Mouse (Mus musculus): ENCODE results near the gene Kxd1. TPM values are rescaled to one million over a fixed set of nuclear protein-coding genes. Genes with fewer than 3 reads are reported as not detected.
A peak's percentile ranks its signal among the peaks of the same experiment; 100 is the strongest.

Gene Kxd1
- polyA plus RNA-seq, 1 experiment = 65.9 TPM

- Histone ChIP-seq H3K27me3 (ENCODE audit: control insufficient read depth, insufficient read depth, low read length) (peaks cover 1% of the 10 kb centered on the region; the same call in 1 of the 2 replicates), H3K4me3 (replicated peaks; ENCODE audit: insufficient read depth, low read depth, low read length) (peak overlapping the region; percentile 63), H3K4me1 (ENCODE audit: control insufficient read depth, insufficient read depth, low read length) (peaks cover 27% of the 10 kb centered on the region), H3K27ac (ENCODE audit: insufficient read depth, low read length) (peak overlapping the region; percentile 53)
- TF ChIP-seq CTCF (IDR thresholded peaks at IDR 0.05; ENCODE audit: borderline replicate concordance, insufficient read depth, low read depth, low read length) (no peak), POLR2A (IDR thresholded peaks at IDR 0.05; ENCODE audit: borderline replicate concordance, insufficient read depth, low read length) (peak; percentile 21; the same call in 1 of the 2 replicates)
- DNase-seq = peak; percentile 69
- 4% methylated on average over 50 of the region's 55 CpGs for WGBS
These were observed 39.6 kb downstream of the Kxd1 start for GRCm38 (mm10) chr8:70487993-70488796.

GRCm38 (mm10) chr8:70486941-70487520 is 40.7 kb downstream of the Kxd1 start, which contains the start of gene Tmem59l:
TSS of gene Tmem59l (minus strand) at chr8:70487358.
- WGBS = 3% methylated on average over 33 of the region's 33 CpGs
- peak; percentile 82 to 85 for DNase-seq
- TF ChIP-seq CTCF (IDR thresholded peaks at IDR 0.05; ENCODE audit: borderline replicate concordance, insufficient read depth, low read depth, low read length) = no peak
- peak; percentile 94 for TF ChIP-seq POLR2A (IDR thresholded peaks at IDR 0.05; ENCODE audit: borderline replicate concordance, insufficient read depth, low read length)

GRCm38 (mm10) chr8:70486191-70486681 is 41.5 kb downstream of the Kxd1 start:
- peak; percentile 78 to 82 for DNase-seq
- TF ChIP-seq CTCF (IDR thresholded peaks at IDR 0.05; ENCODE audit: borderline replicate concordance, insufficient read depth, low read depth, low read length) = no peak
- TF ChIP-seq POLR2A (IDR thresholded peaks at IDR 0.05; ENCODE audit: borderline replicate concordance, insufficient read depth, low read length) = 0 out of 2 replicates have a peak, but pooled peaks have one; percentile 18
- peak overlapping the region; percentile 84 for H3K4me3 ChIP-seq (replicated peaks; ENCODE audit: insufficient read depth, low read depth, low read length)
- peak overlapping the region; percentile 92 for H3K27ac ChIP-seq (ENCODE audit: insufficient read depth, low read length)
- 9% methylated on average over 7 of the region's 7 CpGs for WGBS
- peaks cover 29% of the 10 kb centered on the region for H3K4me1 ChIP-seq (ENCODE audit: control insufficient read depth, insufficient read depth, low read length)
- no peaks in the 10 kb centered on the region for H3K27me3 ChIP-seq (ENCODE audit: control insufficient read depth, insufficient read depth, low read length)

More at GRCm38 (mm10) chr8:70486941-70487520, 40.7 kb downstream of the Kxd1 start, which contains the start of gene Tmem59l:
- Histone ChIP-seq H3K4me3 (replicated peaks; ENCODE audit: insufficient read depth, low read depth, low read length) (peak within 1 kb of the TSS; percentile 84), H3K4me1 (ENCODE audit: control insufficient read depth, insufficient read depth, low read length) (peaks cover 25% of the 10 kb centered on the region), H3K27ac (ENCODE audit: insufficient read depth, low read length) (peak within 1 kb of the TSS; percentile 92), H3K27me3 (ENCODE audit: control insufficient read depth, insufficient read depth, low read length) (peaks cover 1% of the 10 kb centered on the region; the same call in 1 of the 2 replicates)

- TF ChIP-seq CTCF (IDR thresholded peaks at IDR 0.05; ENCODE audit: borderline replicate concordance, insufficient read depth, low read depth, low read length) (no peak), POLR2A (IDR thresholded peaks at IDR 0.05; ENCODE audit: borderline replicate concordance, insufficient read depth, low read length) (no peak)
- Histone ChIP-seq H3K4me1 (ENCODE audit: control insufficient read depth, insufficient read depth, low read length) (peaks cover 23% of the 10 kb centered on the region; the same call in 1 of the 2 replicates), H3K27ac (ENCODE audit: insufficient read depth, low read length) (no peak overlapping the region), H3K4me3 (replicated peaks; ENCODE audit: insufficient read depth, low read depth, low read length) (no peak overlapping the region), H3K27me3 (ENCODE audit: control insufficient read depth, insufficient read depth, low read length) (no peaks in the 10 kb centered on the region)
- WGBS = 68% methylated on average over 2 of the region's 2 CpGs
- no peak for DNase-seq
These were observed 44.8 kb downstream of the Kxd1 start for GRCm38 (mm10) chr8:70482943-70483342.

GRCm38 (mm10) chr8:70481908-70482307 is 45.8 kb downstream of the Kxd1 start:
- whole genome bisulfite sequencing = 61% methylated on average over 3 of the region's 3 CpGs
- H3K4me1 ChIP-seq (ENCODE audit: control insufficient read depth, insufficient read depth, low read length) = peaks cover 30% of the 10 kb centered on the region
- no peak for DNase-seq
- H3K27me3 ChIP-seq (ENCODE audit: control insufficient read depth, insufficient read depth, low read length) = no peaks in the 10 kb centered on the region
- no peak overlapping the region for H3K4me3 ChIP-seq (replicated peaks; ENCODE audit: insufficient read depth, low read depth, low read length)
- H3K27ac ChIP-seq (ENCODE audit: insufficient read depth, low read length) = no peak overlapping the region
- TF ChIP-seq CTCF (IDR thresholded peaks at IDR 0.05; ENCODE audit: borderline replicate concordance, insufficient read depth, low read depth, low read length) = no peak
- TF ChIP-seq POLR2A (IDR thresholded peaks at IDR 0.05; ENCODE audit: borderline replicate concordance, insufficient read depth, low read length) = no peak

GRCm38 (mm10) chr8:70477269-70477982 is 50.3 kb downstream of the Kxd1 start:
- no peaks in the 10 kb centered on the region for H3K27me3 ChIP-seq (ENCODE audit: control insufficient read depth, insufficient read depth, low read length)
- H3K4me3 ChIP-seq (replicated peaks; ENCODE audit: insufficient read depth, low read depth, low read length) = peak overlapping the region; percentile 78
- 5% methylated on average over 21 of the region's 21 CpGs for WGBS
- H3K4me1 ChIP-seq (ENCODE audit: control insufficient read depth, insufficient read depth, low read length) = peaks cover 16% of the 10 kb centered on the region
- H3K27ac ChIP-seq (ENCODE audit: insufficient read depth, low read length) = no peak overlapping the region; the same call in 1 of the 2 replicates
- TF ChIP-seq CTCF (IDR thresholded peaks at IDR 0.05; ENCODE audit: borderline replicate concordance, insufficient read depth, low read depth, low read length) (no peak), POLR2A (IDR thresholded peaks at IDR 0.05; ENCODE audit: borderline replicate concordance, insufficient read depth, low read length) (no peak)
- peak in 1 of 2 experiments; percentile 47 for DNase-seq
